ENCODE assay signal across 8 mouse cellular contexts in the genomic region with DNA sequence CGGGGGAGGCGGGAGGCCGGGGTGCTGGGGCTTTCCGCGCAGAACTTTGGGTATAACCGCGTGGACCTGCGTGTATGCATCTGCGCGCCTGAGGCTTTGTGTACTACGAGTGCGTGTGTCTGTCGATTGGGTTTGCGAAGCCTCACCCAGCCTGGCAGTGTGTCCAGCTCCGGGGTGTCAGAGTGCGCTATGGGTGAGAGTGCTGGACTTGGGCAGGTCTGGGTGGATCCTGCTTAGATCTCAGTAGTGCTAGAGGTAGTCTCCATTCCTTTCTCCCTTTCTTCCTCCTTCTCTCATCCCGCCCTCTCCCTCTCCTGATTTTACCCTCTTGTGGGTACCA. TPM values are rescaled to one million over a fixed set of nuclear protein-coding genes. Genes with fewer than 3 reads are reported as not detected.
DNase-seq lines count a peak whose midpoint lies in the region; ATAC-seq and TF ChIP-seq lines count a peak whose summit lies in the region.

No protein-coding gene starts in this region.

- H3K4me3 ChIP-seq in kidney, postnatal 0 days (replicated peaks; ENCODE audit: low read depth, low read length), result peak overlapping the region; percentile 55
- H3K4me3 ChIP-seq in brown adipose tissue, adult 24 weeks (ENCODE audit: insufficient read depth, low read depth, low read length), result peak overlapping the region; percentile 58
- H3K4me3 ChIP-seq in heart, embryonic 16.5 days (ENCODE audit: low read length), result peak overlapping the region; percentile 68

- H3K9me3 ChIP-seq in kidney, postnatal 0 days (replicated peaks; ENCODE audit: low read length), result no peaks in the 10 kb centered on the region
- H3K9me3 ChIP-seq in heart, embryonic 16.5 days (replicated peaks; ENCODE audit: control insufficient read depth, low read length), result no peaks in the 10 kb centered on the region

- no peak overlapping the region for H3K27ac ChIP-seq in kidney, postnatal 0 days
- H3K27ac ChIP-seq in brown adipose tissue, adult 24 weeks (replicated peaks; ENCODE audit: low read depth, low read length), result no peak overlapping the region
- no peak overlapping the region for H3K27ac ChIP-seq in heart, embryonic 16.5 days (ENCODE audit: low read length)

- H3K4me1 ChIP-seq in kidney, postnatal 0 days (replicated peaks; ENCODE audit: insufficient read depth, low read length), result peaks cover 12% of the 10 kb centered on the region
- 0 out of 2 replicates have a peak, but pooled peaks cover 3% of the 10 kb centered on the region for H3K4me1 ChIP-seq in brown adipose tissue, adult 24 weeks (ENCODE audit: control insufficient read depth, insufficient read depth, insufficient read length, low read length)
- peaks cover 7% of the 10 kb centered on the region for H3K4me1 ChIP-seq in heart, embryonic 16.5 days (ENCODE audit: control insufficient read depth, insufficient read depth, low read length)

- H3K9ac ChIP-seq in kidney, postnatal 0 days (ENCODE audit: low read depth, low read length), result peak overlapping the region; percentile 55; the same call in 1 of the 2 replicates
- H3K9ac ChIP-seq in heart, embryonic 16.5 days (ENCODE audit: low read length), result peak overlapping the region; percentile 80

- 1% methylated on average over 17 of the region's 17 CpGs for WGBS in kidney, postnatal 0 days
- 2% methylated on average over 17 of the region's 17 CpGs for WGBS in heart, embryonic 16.5 days

- peaks cover 21% of the 10 kb centered on the region for H3K27me3 ChIP-seq in kidney, postnatal 0 days (ENCODE audit: insufficient read depth, low read length)
- H3K27me3 ChIP-seq in heart, embryonic 16.5 days (ENCODE audit: control insufficient read depth, insufficient read depth, low read length), result peaks cover 34% of the 10 kb centered on the region

- peak; percentile 35; the same call in 1 of the 2 replicates for ATAC-seq in kidney, postnatal 0 days (replicated peaks; ENCODE audit: low FRiP score, low read depth)
- peak; percentile 60 for ATAC-seq in heart, embryonic 16.5 days (replicated peaks; ENCODE audit: extremely low read depth, insufficient read depth, low FRiP score)
- no peak for ATAC-seq in monocyte, adult 5-6 weeks (replicated peaks; ENCODE audit: insufficient number of reproducible peaks, low FRiP score, low TSS enrichment, poor library complexity, severe bottlenecking)
- ATAC-seq in inflammation-experienced regulatory T-cells, adult 6 months, result no peak
- no peak for ATAC-seq in erythroid progenitor cell, adult 5-6 weeks (replicated peaks; ENCODE audit: low FRiP score, poor library complexity, severe bottlenecking)

- no peak for TF ChIP-seq CTCF in kidney, postnatal 0 days (IDR thresholded peaks at IDR 0.05; ENCODE audit: low read depth)

- H3K4me2 ChIP-seq in kidney, postnatal 0 days (ENCODE audit: low read length), result peak overlapping the region; percentile 98
- peak overlapping the region; percentile 96 for H3K4me2 ChIP-seq in heart, embryonic 16.5 days (ENCODE audit: low read depth, low read length)

- no peak for DNase-seq in kidney, postnatal 0 days (ENCODE audit: low spot score)
- no peak for DNase-seq in kidney, adult 11 months
- DNase-seq in mesoderm, embryonic 11.5 days (ENCODE audit: low read depth, low spot score), result peak; percentile 24

- H3K36me3 ChIP-seq in kidney, postnatal 0 days (ENCODE audit: insufficient read depth, low read length), result no peaks in the 10 kb centered on the region
- no peaks in the 10 kb centered on the region for H3K36me3 ChIP-seq in heart, embryonic 16.5 days (ENCODE audit: control insufficient read depth, insufficient read depth)

RNA-seq across cellular contexts. Expression of gene Tmem74b, which starts 1.0 kb away (rescaled TPM):
- polyA plus RNA-seq in kidney, postnatal 0 days (2015; fragmentation: Nextera tagmentation; extraction: Ambion mirVana), result 0.38 and 0.40 TPM in 2 replicates
- polyA plus RNA-seq in brown adipose tissue, adult 24 weeks (2012; ENCODE audit: insufficient read depth, insufficient read length, missing spikeins), result 0.75 TPM in 1 of 2 replicates, not detected in the other
- 3.1 and 3.2 TPM in 2 replicates for polyA plus RNA-seq in heart, embryonic 16.5 days (2015; fragmentation: Nextera tagmentation; extraction: Ambion mirVana)
- not detected in 3 replicates for total RNA-seq in monocyte, adult 5-6 weeks (2017)
- polyA plus RNA-seq in inflammation-experienced regulatory T-cells, adult 6 months (2017; shearing (Covaris generic)), result not detected
- total RNA-seq in erythroid progenitor cell, adult 5-6 weeks (2015; ENCODE audit: low replicate concordance), result not detected in 2 replicates
- total RNA-seq in erythroid progenitor cell, adult 5-6 weeks (2017; ENCODE audit: low replicate concordance), result 0.90 TPM in 1 of 2 replicates, not detected in the other

RNA-seq across cellular contexts. Expression of gene Rad21l, which starts 34.5 kb away (rescaled TPM):
- not detected in 2 replicates for polyA plus RNA-seq in kidney, postnatal 0 days (2015; fragmentation: Nextera tagmentation; extraction: Ambion mirVana)
- polyA plus RNA-seq in brown adipose tissue, adult 24 weeks (2012; ENCODE audit: insufficient read depth, insufficient read length, missing spikeins), result not detected in 2 replicates
- not detected in 2 replicates for polyA plus RNA-seq in heart, embryonic 16.5 days (2015; fragmentation: Nextera tagmentation; extraction: Ambion mirVana)
- total RNA-seq in monocyte, adult 5-6 weeks (2017), result not detected in 3 replicates
- polyA plus RNA-seq in inflammation-experienced regulatory T-cells, adult 6 months (2017; shearing (Covaris generic)), result not detected
- not detected in 2 replicates for total RNA-seq in erythroid progenitor cell, adult 5-6 weeks (2015; ENCODE audit: low replicate concordance)
- not detected in 2 replicates for total RNA-seq in erythroid progenitor cell, adult 5-6 weeks (2017; ENCODE audit: low replicate concordance)

RNA-seq across cellular contexts. Expression of gene Psmf1, which starts 41.2 kb away (rescaled TPM):
- 45.1 and 46.6 TPM in 2 replicates for polyA plus RNA-seq in kidney, postnatal 0 days (2015; fragmentation: Nextera tagmentation; extraction: Ambion mirVana)
- polyA plus RNA-seq in brown adipose tissue, adult 24 weeks (2012; ENCODE audit: insufficient read depth, insufficient read length, missing spikeins), result 17.9 and 18.9 TPM in 2 replicates
- 28.2 and 32.4 TPM in 2 replicates for polyA plus RNA-seq in heart, embryonic 16.5 days (2015; fragmentation: Nextera tagmentation; extraction: Ambion mirVana)
- 9.7 to 13.1 TPM (median 10.2 TPM) in 3 replicates for total RNA-seq in monocyte, adult 5-6 weeks (2017)
- 10 to 100 TPM; 67.0 to 79.2 (median 76.2) TPM for polyA plus RNA-seq in inflammation-experienced regulatory T-cells, adult 6 months (2017; shearing (Covaris generic))
- 120 and 127 TPM in 2 replicates for total RNA-seq in erythroid progenitor cell, adult 5-6 weeks (2015; ENCODE audit: low replicate concordance)
- total RNA-seq in erythroid progenitor cell, adult 5-6 weeks (2017; ENCODE audit: low replicate concordance), result 56.4 and 88.9 TPM in 2 replicates

Comparison
In these comparisons a context has a peak if more than half of its experiments do, and no peak if none do; other contexts are left out.
1. ATAC-seq: peak in kidney, postnatal 0 days (single experiment) and heart, embryonic 16.5 days (single experiment); none in monocyte, adult 5-6 weeks (single experiment), inflammation-experienced regulatory T-cells, adult 6 months (single experiment) and erythroid progenitor cell, adult 5-6 weeks (single experiment).
2. Peak in every context shown above with its lines, with median percentiles within 50 percentile points of each other: H3K4me3 ChIP-seq.